Comparison of ENCODE assay signal across 9 mouse cellular contexts in the genomic region with DNA sequence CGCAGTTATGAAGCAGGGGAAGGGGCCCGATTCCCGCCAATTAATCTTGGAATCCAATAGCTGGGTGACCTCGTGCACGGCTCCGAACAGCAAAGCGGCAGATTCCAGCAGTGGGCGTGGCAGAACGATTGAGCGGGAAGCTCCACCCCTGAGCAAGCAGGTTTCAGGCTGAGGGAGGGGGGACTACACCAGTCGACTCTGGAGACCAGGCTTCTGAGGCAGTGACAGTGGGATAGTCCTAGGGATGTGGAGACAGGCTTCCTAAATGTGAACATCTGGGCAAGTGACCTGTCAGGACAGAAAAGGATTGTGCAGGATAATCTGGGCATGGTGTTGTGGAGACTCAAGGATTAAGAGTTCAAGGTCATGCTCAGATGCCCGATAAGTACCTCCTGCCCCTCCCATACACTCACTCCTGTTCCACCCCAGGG. TPM values are rescaled to one million over a fixed set of nuclear protein-coding genes. Genes with fewer than 3 reads are reported as not detected.
DNase-seq lines count a peak whose midpoint lies in the region; ATAC-seq lines count a peak whose summit lies in the region.
"Had no signal": no experiment of that assay in that cellular context is flagged by ENCODE, and none has a peak within 500 bp of the region (broad histone marks: within the 10 kb centered on the region; RNA-seq: fewer than 3 reads in every experiment).

No protein-coding gene starts in this region.

- no peaks in the 10 kb centered on the region for H3K9me3 ChIP-seq in heart, embryonic 14.5 days (ENCODE audit: control insufficient read depth, low read length)
- no peaks in the 10 kb centered on the region for H3K9me3 ChIP-seq in limb, embryonic 11.5 days (ENCODE audit: control insufficient read depth, low read length)

- no peak for ATAC-seq in heart, embryonic 14.5 days (ENCODE audit: insufficient number of reproducible peaks, insufficient read depth, low FRiP score, low read depth)
- peak; percentile 46; the same call in 1 of the 2 replicates for ATAC-seq in limb, embryonic 11.5 days (ENCODE audit: insufficient number of reproducible peaks, low FRiP score, low TSS enrichment, low read depth)

- DNase-seq in heart, adult 8-10 months (ENCODE audit: low spot score) = no peak
- peak; percentile 19 for DNase-seq in forelimb bud, embryonic 11.5 days (ENCODE audit: low read depth, low spot score)
- peak; percentile 46 for DNase-seq in limb, embryonic 11.5 days (ENCODE audit: low spot score)
- peak; percentile 71 for DNase-seq in retina, adult 2 months (ENCODE audit: low read depth, low spot score)
- DNase-seq in urinary bladder, postnatal 4 days (ENCODE audit: low spot score in 2 of 2) = no peak
- no peak for DNase-seq in spleen, adult 12 weeks (ENCODE audit: low spot score)
- DNase-seq in lung, postnatal 4 days = no peak

- H3K27ac ChIP-seq in heart, embryonic 14.5 days (replicated peaks in 1 of 2; ENCODE audit: control insufficient read depth in 1 of 2, insufficient read depth in 1 of 2, low read depth in 2 of 2, low read length in 2 of 2) = peak overlapping the region; percentile 51 to 89; a peak in 3 of 4 replicates
- no peak overlapping the region for H3K27ac ChIP-seq in limb, embryonic 11.5 days (replicated peaks; ENCODE audit: low read depth, low read length)

- peaks cover 31 to 48% of the 10 kb centered on the region in 2 experiments for H3K4me1 ChIP-seq in heart, embryonic 14.5 days (ENCODE audit: control insufficient read depth in 2 of 2, insufficient read depth in 2 of 2, low read length in 2 of 2)
- no peaks in the 10 kb centered on the region for H3K4me1 ChIP-seq in limb, embryonic 11.5 days (ENCODE audit: control insufficient read depth, insufficient read depth, low read length)

- H3K4me2 ChIP-seq in heart, embryonic 14.5 days (ENCODE audit: low read length) = peak overlapping the region; percentile 71
- H3K4me2 ChIP-seq in limb, embryonic 11.5 days (ENCODE audit: low read depth, severe bottlenecking) = peak overlapping the region; percentile 34

- whole genome bisulfite sequencing in heart, embryonic 14.5 days = 1% methylated on average over 12 of the region's 12 CpGs
- WGBS in limb, embryonic 11.5 days = under 1% methylated on average over 12 of the region's 12 CpGs

- no peaks in the 10 kb centered on the region for H3K27me3 ChIP-seq in heart, embryonic 14.5 days (ENCODE audit: control insufficient read depth, insufficient read depth, low read length)
- H3K27me3 ChIP-seq in limb, embryonic 11.5 days (ENCODE audit: control insufficient read depth, insufficient read depth, low read length) = no peaks in the 10 kb centered on the region

- H3K36me3 ChIP-seq in heart, embryonic 14.5 days (ENCODE audit: control insufficient read depth, insufficient read depth, low read length) = no peaks in the 10 kb centered on the region
- H3K36me3 ChIP-seq in limb, embryonic 11.5 days (ENCODE audit: control insufficient read depth, insufficient read depth, low read length) = no peaks in the 10 kb centered on the region

- peak overlapping the region; percentile 66 for H3K9ac ChIP-seq in heart, embryonic 14.5 days (ENCODE audit: low read length)
- H3K9ac ChIP-seq in limb, embryonic 11.5 days (ENCODE audit: low read length) = no peak overlapping the region

- peak overlapping the region; percentile 16 to 33; a peak in 3 of 4 replicates for H3K4me3 ChIP-seq in heart, embryonic 14.5 days (ENCODE audit: control insufficient read depth in 1 of 2, insufficient read depth in 1 of 2, low read depth in 1 of 2, low read length in 2 of 2)
- H3K4me3 ChIP-seq in limb, embryonic 11.5 days (ENCODE audit: low read depth, low read length) = peak overlapping the region; percentile 2; the same call in 1 of the 2 replicates

RNA-seq across cellular contexts. Expression of a gene that starts 10.7 kb away (rescaled TPM):
- polyA plus RNA-seq in heart, embryonic 14.5 days (2014; fragmentation: Nextera tagmentation; extraction: Ambion mirVana) = 5.4 and 6.4 TPM in 2 replicates
- 10 to 100 TPM; 24.1 to 44.1 (median 34.9) TPM for total RNA-seq in heart, adult 8-10 months (2022)
- polyA plus RNA-seq in limb, embryonic 11.5 days (2014; fragmentation: Nextera tagmentation; extraction: Ambion mirVana) = 16.7 and 19.0 TPM in 2 replicates

RNA-seq across cellular contexts. Expression of a gene that starts 22.2 kb away (rescaled TPM):
- 21.5 and 26.4 TPM in 2 replicates for polyA plus RNA-seq in heart, embryonic 14.5 days (2014; fragmentation: Nextera tagmentation; extraction: Ambion mirVana)
- 1 to 10 TPM; 3.7 to 8.2 (median 6.5) TPM for total RNA-seq in heart, adult 8-10 months (2022)
- polyA plus RNA-seq in limb, embryonic 11.5 days (2014; fragmentation: Nextera tagmentation; extraction: Ambion mirVana) = not detected in 2 replicates
- total RNA-seq: hematopoietic stem cell, adult 5-6 weeks had no signal

RNA-seq across cellular contexts. Expression of a gene that starts 29.2 kb away (rescaled TPM):
- 338 and 417 TPM in 2 replicates for polyA plus RNA-seq in heart, embryonic 14.5 days (2014; fragmentation: Nextera tagmentation; extraction: Ambion mirVana)
- 100 to 1,000 TPM; 215 to 381 (median 317) TPM for total RNA-seq in heart, adult 8-10 months (2022)
- 6.5 and 7.6 TPM in 2 replicates for polyA plus RNA-seq in limb, embryonic 11.5 days (2014; fragmentation: Nextera tagmentation; extraction: Ambion mirVana)

RNA-seq across cellular contexts. Expression of a gene that starts 39.8 kb away (rescaled TPM):
- polyA plus RNA-seq in heart, embryonic 14.5 days (2014; fragmentation: Nextera tagmentation; extraction: Ambion mirVana) = 198 and 201 TPM in 2 replicates
- 10 to 100 TPM; 65.5 to 84.7 (median 73.7) TPM for total RNA-seq in heart, adult 8-10 months (2022)
- polyA plus RNA-seq in limb, embryonic 11.5 days (2014; fragmentation: Nextera tagmentation; extraction: Ambion mirVana) = 89.8 and 99.1 TPM in 2 replicates

Comparison
In these comparisons a context has a peak if more than half of its experiments do, and no peak if none do; other contexts are left out.
1. DNase-seq: peak in forelimb bud, embryonic 11.5 days (single experiment), limb, embryonic 11.5 days (single experiment) and retina, adult 2 months (single experiment); none in heart, adult 8-10 months (single experiment), urinary bladder, postnatal 4 days (0 of 2), spleen, adult 12 weeks (single experiment) and lung, postnatal 4 days (0 of 2).
2. RNA of a gene that starts 22.2 kb away (polyA plus RNA-seq): 21.5 to 26.4 TPM in heart, embryonic 14.5 days; not detected in limb, embryonic 11.5 days; every median in the first group is over 10 times any median in the second.
3. RNA of a gene that starts 29.2 kb away (polyA plus RNA-seq): 338 to 417 TPM in heart, embryonic 14.5 days; 6.5 to 7.6 TPM in limb, embryonic 11.5 days; every median in the first group is over 10 times any median in the second.